Mouse (Mus musculus) MEL (cell line): ENCODE data around the gene Fermt3. TPM values are rescaled to one million over a fixed set of nuclear protein-coding genes. Genes with fewer than 3 reads are reported as not detected.

Experiments
- DNase-seq: peaks from one replicate; pipeline ENCODE4 v3.0.0; 2011; ENCODE audit warnings: low read depth, low spot score
- H3K27ac ChIP-seq: 2 replicates; pipeline ENCODE4 v1.5.1; 2012; ENCODE audit warnings: low read depth, mild to moderate bottlenecking, control low read depth, low read length, moderate library complexity; ENCODE audit not compliant: control insufficient read depth
- H3K27me3 ChIP-seq, 2 experiments: fragments of 150-350 bp in 1 of 2; sonication (generic) in 1 of 2; 2 replicates each; pipeline ENCODE4 v1.6.1; 2012; ENCODE audit warnings: low read length in 2 of 2, mild to moderate bottlenecking in 2 of 2, improper control_type of control experiment in 1 of 2, moderate library complexity in 1 of 2; ENCODE audit not compliant: insufficient read depth in 2 of 2, control insufficient read depth in 1 of 2
- H3K36me3 ChIP-seq, 2 experiments: 2 replicates each; pipeline ENCODE4 v1.6.1; 2012 to 2014; ENCODE audit warnings: low read length in 2 of 2, improper control_type of control experiment in 1 of 2, inconsistent platforms in 1 of 2, mild to moderate bottlenecking in 1 of 2; ENCODE audit not compliant: insufficient read depth in 2 of 2, control insufficient read depth in 1 of 2
- H3K4me1 ChIP-seq, 2 experiments: fragments of 150-350 bp in 1 of 2; sonication (generic) in 1 of 2; 2 replicates each; pipeline ENCODE4 v1.6.1; 2012; ENCODE audit warnings: low read length in 2 of 2, improper control_type of control experiment in 1 of 2, mild to moderate bottlenecking in 1 of 2; ENCODE audit not compliant: insufficient read depth in 2 of 2, control insufficient read depth in 1 of 2
- H3K4me3 ChIP-seq, 2 experiments: fragments of 150-350 bp in 1 of 2; sonication (generic) in 1 of 2; 2 replicates each; pipeline ENCODE4 v1.5.1; 2012; ENCODE audit warnings: low read depth in 2 of 2, low read length in 2 of 2, mild to moderate bottlenecking in 2 of 2, moderate library complexity in 2 of 2, control low read depth in 1 of 2, improper control_type of control experiment in 1 of 2; ENCODE audit not compliant: control insufficient read depth in 1 of 2, insufficient read depth in 1 of 2
- H3K79me2 ChIP-seq: 2 replicates; pipeline ENCODE4 v1.6.1; 2012; ENCODE audit warnings: mild to moderate bottlenecking, low read length, moderate library complexity; ENCODE audit not compliant: control insufficient read depth, poor library complexity, insufficient read depth
- H3K9ac ChIP-seq: 2 replicates; pipeline ENCODE4 v1.6.1; 2012; ENCODE audit warnings: low read depth, mild to moderate bottlenecking, control low read depth, low read length, moderate library complexity; ENCODE audit not compliant: control insufficient read depth, poor library complexity, severe bottlenecking
- H3K9me3 ChIP-seq: fragments of 150-350 bp; sonication (generic); replicated peaks from 2 replicates; pipeline ENCODE4 v1.6.1; 2012; ENCODE audit warnings: mild to moderate bottlenecking, low read length, improper control_type of control experiment, moderate library complexity; ENCODE audit not compliant: insufficient read depth
- CTCF ChIP-seq, 3 experiments: IDR thresholded peaks in 2 of 3; conservative IDR thresholded peaks in 1 of 3; 2 replicates each; pipeline ENCODE4 v1.5.1; 2011 to 2012; ENCODE audit warnings: low read length in 3 of 3, low read depth in 2 of 3, mild to moderate bottlenecking in 2 of 3, improper control_type of control experiment in 1 of 3, inconsistent platforms in 1 of 3, mixed read lengths in 1 of 3, moderate library complexity in 1 of 3; ENCODE audit not compliant: control insufficient read depth in 1 of 3, insufficient read depth in 1 of 3, poor library complexity in 1 of 3, severe bottlenecking in 1 of 3
- ELF1 ChIP-seq: IDR thresholded peaks from 2 replicates; pipeline ENCODE4 v1.6.1; 2014; ENCODE audit warnings: low read depth, mild to moderate bottlenecking, inconsistent platforms, low read length, improper control_type of control experiment, moderate library complexity
- EP300 ChIP-seq, 2 experiments: IDR thresholded peaks; 2 replicates each; pipeline ENCODE4 v1.6.1; 2011; ENCODE audit warnings: improper control_type of control experiment in 2 of 2, low read length in 2 of 2, low read depth in 1 of 2, mild to moderate bottlenecking in 1 of 2
- ETS1 ChIP-seq: IDR thresholded peaks from 2 replicates; pipeline ENCODE4 v1.6.1; 2012; ENCODE audit warnings: low read depth, mild to moderate bottlenecking, inconsistent platforms, low read length, improper control_type of control experiment, moderate library complexity
- GATA1 ChIP-seq: IDR thresholded peaks from 2 replicates; pipeline ENCODE4 v1.6.1; 2011; ENCODE audit warnings: low read depth, low read length, improper control_type of control experiment
- HCFC1 ChIP-seq: IDR thresholded peaks from 2 replicates; pipeline ENCODE4 v1.6.1; 2012; ENCODE audit warnings: low read depth, mild to moderate bottlenecking, inconsistent platforms, low read length, improper control_type of control experiment, moderate library complexity
- MAFK ChIP-seq: IDR thresholded peaks from 2 replicates; pipeline ENCODE4 v1.6.1; 2011; ENCODE audit warnings: low read depth, mild to moderate bottlenecking, low read length, improper control_type of control experiment, borderline replicate concordance
- MAX ChIP-seq: IDR thresholded peaks from 2 replicates; pipeline ENCODE4 v1.6.1; 2011; ENCODE audit warnings: low read length, improper control_type of control experiment
- MAZ ChIP-seq: IDR thresholded peaks from 2 replicates; pipeline ENCODE4 v1.6.1; 2012; ENCODE audit warnings: low read depth, mild to moderate bottlenecking, inconsistent platforms, low read length, improper control_type of control experiment
- MXI1 ChIP-seq: IDR thresholded peaks from 2 replicates; pipeline ENCODE4 v1.6.1; 2011; ENCODE audit warnings: mild to moderate bottlenecking, low read depth, low read length, improper control_type of control experiment
- MYB ChIP-seq: IDR thresholded peaks from 2 replicates; pipeline ENCODE4 v1.6.1; 2011; ENCODE audit warnings: mild to moderate bottlenecking, low read depth, low read length, improper control_type of control experiment
- MYC ChIP-seq: IDR thresholded peaks from 2 replicates; pipeline ENCODE4 v1.6.1; 2011; ENCODE audit warnings: low read depth, mild to moderate bottlenecking, low read length, improper control_type of control experiment, moderate library complexity
- NELFE ChIP-seq: IDR thresholded peaks from 2 replicates; pipeline ENCODE4 v1.6.1; 2011; ENCODE audit warnings: low read depth, low read length, improper control_type of control experiment
- NRF1 ChIP-seq: IDR thresholded peaks from 2 replicates; pipeline ENCODE4 v1.6.1; 2014; ENCODE audit warnings: low read depth, mild to moderate bottlenecking, inconsistent platforms, low read length, improper control_type of control experiment, moderate library complexity; ENCODE audit not compliant: poor library complexity, insufficient read depth, severe bottlenecking
- POLR2A ChIP-seq, 2 experiments: IDR thresholded peaks; 2 replicates each; pipeline ENCODE4 v1.6.1; 2011 to 2012; ENCODE audit warnings: low read length in 2 of 2, mild to moderate bottlenecking in 2 of 2, control low read depth in 1 of 2, improper control_type of control experiment in 1 of 2, low read depth in 1 of 2, moderate library complexity in 1 of 2; ENCODE audit not compliant: control insufficient read depth in 1 of 2, insufficient read depth in 1 of 2, poor library complexity in 1 of 2
- POLR2AphosphoS2 ChIP-seq: IDR thresholded peaks from 2 replicates; pipeline ENCODE4 v1.6.1; 2011; ENCODE audit warnings: low read length, improper control_type of control experiment
- RCOR1 ChIP-seq: IDR thresholded peaks from 2 replicates; pipeline ENCODE4 v1.6.1; 2012; ENCODE audit warnings: low read depth, mild to moderate bottlenecking, inconsistent platforms, low read length, improper control_type of control experiment
- SIN3A ChIP-seq: IDR thresholded peaks from 2 replicates; pipeline ENCODE4 v1.6.1; 2012; ENCODE audit warnings: low read length, improper control_type of control experiment, inconsistent platforms
- TAL1 ChIP-seq: IDR thresholded peaks from 2 replicates; pipeline ENCODE4 v1.6.1; 2012; ENCODE audit warnings: mild to moderate bottlenecking, inconsistent platforms, low read length, moderate library complexity, mixed read lengths
- TBP ChIP-seq: IDR thresholded peaks from 2 replicates; pipeline ENCODE4 v1.8.0; 2011; ENCODE audit warnings: low read depth, low read length, improper control_type of control experiment
- TCF12 ChIP-seq: IDR thresholded peaks from 2 replicates; pipeline ENCODE4 v1.6.1; 2014; ENCODE audit warnings: low read depth, mild to moderate bottlenecking, inconsistent platforms, low read length, improper control_type of control experiment, moderate library complexity
- UBTF ChIP-seq: IDR thresholded peaks from 2 replicates; pipeline ENCODE4 v1.6.1; 2012; ENCODE audit warnings: low read depth, mild to moderate bottlenecking, inconsistent platforms, low read length, improper control_type of control experiment, moderate library complexity, borderline replicate concordance; ENCODE audit not compliant: insufficient read depth
- ZMIZ1 ChIP-seq: IDR thresholded peaks from 2 replicates; pipeline ENCODE4 v1.6.1; 2012; ENCODE audit warnings: low read depth, mild to moderate bottlenecking, inconsistent platforms, low read length, improper control_type of control experiment, moderate library complexity
- ZNF384 ChIP-seq: IDR thresholded peaks from 2 replicates; pipeline ENCODE4 v1.6.1; 2012; ENCODE audit warnings: low read depth, mild to moderate bottlenecking, inconsistent platforms, low read length, improper control_type of control experiment
- polyA plus RNA-seq, 2 experiments: library from polyadenylated mRNA; stranded (reverse) in 1 of 2; unstranded in 1 of 2; fragments of >175 nt in 1 of 2; fragments of >200 nt in 1 of 2; gene quantifications; 2 replicates each; pipeline versions ENCODE4 v1.2.1 to v1.2.4; 2012; ENCODE audit warnings: low replicate concordance in 2 of 2, low read depth in 1 of 2; ENCODE audit not compliant: insufficient read length in 2 of 2, insufficient read depth in 1 of 2, missing spikeins in 1 of 2
- total RNA-seq: library from RNA; depleted of rRNA; stranded (reverse); fragments of 300-350 nt; gene quantifications from 2 replicates; pipeline ENCODE4 v1.2.3, GENCODE M21; 2012; rRNA removed

The Fermt3 gene
- total RNA-seq (295 and 329 TPM in 2 replicates), polyA plus RNA-seq (100 to 1,000 TPM; 244 to 327 TPM)

GRCm38 (mm10) chr19:7019191-7019590 lies at the start of gene Fermt3:
Gene Fermt3 (minus strand): TSS chr19:7019469.
- no peak for TF ChIP-seq MAFK
- peak in 1 of 2 experiments; percentile 95; a peak in 3 of 4 replicates for TF ChIP-seq POLR2A (IDR thresholded peaks at IDR 0.05; ENCODE audit: control insufficient read depth in 1 of 2, insufficient read depth in 1 of 2, low read depth in 1 of 2, low read length in 2 of 2, poor library complexity in 1 of 2)
- peak; percentile 45; the same call in 1 of the 2 replicates for TF ChIP-seq GATA1
- TF ChIP-seq HCFC1 = peak; percentile 75
- no peak for TF ChIP-seq RCOR1
- peak; percentile 85 for TF ChIP-seq SIN3A
- no peak for TF ChIP-seq MAZ
- peak; percentile 69 for TF ChIP-seq TCF12
- TF ChIP-seq TBP = peak; percentile 88
- TF ChIP-seq MYC = peak; percentile 80
- TF ChIP-seq EP300 (IDR thresholded peaks at IDR 0.05; ENCODE audit: low read depth in 1 of 2, low read length in 2 of 2) = peak in 1 of 2 experiments; percentile 60; a peak in 2 of 4 replicates
- TF ChIP-seq TAL1 = no peak
- no peak for TF ChIP-seq MYB
- TF ChIP-seq MAX = peak; percentile 80; the same call in 1 of the 2 replicates
- no peak for TF ChIP-seq ZNF384
- TF ChIP-seq NELFE = peak; percentile 91
- peak; percentile 83; the same call in 1 of the 2 replicates for TF ChIP-seq ZMIZ1
- TF ChIP-seq MXI1 = peak; percentile 75; the same call in 1 of the 2 replicates
- no peak for TF ChIP-seq UBTF
- 0 out of 2 replicates have a peak, but pooled peaks have one; percentile 4 for TF ChIP-seq NRF1
- TF ChIP-seq ELF1 = peak; percentile 78
- TF ChIP-seq POLR2AphosphoS2 = peak; percentile 83
- TF ChIP-seq ETS1 = peak; percentile 73
- TF ChIP-seq CTCF (IDR thresholded peaks at IDR 0.05 in 2 of 3, conservative IDR thresholded peaks at IDR 0.05 in 1 of 3; ENCODE audit: control insufficient read depth in 1 of 3, insufficient read depth in 1 of 3, low read depth in 2 of 3, low read length in 3 of 3, poor library complexity in 1 of 3, severe bottlenecking in 1 of 3) = no peak
- TF ChIP-seq, all 39 proteins: peak for 16
- no peaks in the 10 kb centered on the region for H3K27me3 ChIP-seq
- peaks cover 9 to 28% of the 10 kb centered on the region in 2 experiments for H3K4me1 ChIP-seq
- H3K36me3 ChIP-seq = peaks cover 6 to 36% of the 10 kb centered on the region in 2 experiments
- peak within 1 kb of the TSS; percentile 99 for H3K27ac ChIP-seq
- DNase-seq = peak; percentile 94
- H3K9ac ChIP-seq = peak within 1 kb of the TSS; percentile 96
- H3K79me2 ChIP-seq = peaks cover 25% of the 10 kb centered on the region
- no peaks in the 10 kb centered on the region for H3K9me3 ChIP-seq
- peak within 1 kb of the TSS; percentile 76 to 94 for H3K4me3 ChIP-seq
